27 mouse cellular contexts compared by ENCODE assay signal in the genomic region with DNA sequence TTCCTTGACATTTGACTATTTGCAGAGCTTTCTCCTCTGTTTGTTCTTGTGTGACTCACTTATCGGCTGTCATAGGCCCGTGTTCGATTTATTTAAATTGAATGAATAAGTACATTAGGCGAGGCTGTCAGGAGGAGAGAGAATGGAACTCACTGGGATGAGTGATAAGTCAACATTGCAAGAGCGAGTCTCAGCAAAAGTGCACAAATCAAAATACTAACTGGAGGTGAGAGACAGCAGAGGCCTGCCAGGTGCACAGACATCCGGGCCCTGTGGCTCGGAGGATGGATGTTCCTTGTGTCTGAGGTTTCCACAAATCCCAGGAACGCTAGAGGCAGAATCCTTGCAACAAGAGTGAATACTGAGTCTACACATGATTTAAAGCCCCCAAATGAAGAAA.
"Had no signal": no experiment of that assay in that cellular context is flagged by ENCODE, and none has a peak within 500 bp of the region (broad histone marks: within the 10 kb centered on the region; RNA-seq: fewer than 3 reads in every experiment).

No protein-coding gene starts in this region.

- H3K9ac ChIP-seq: heart, embryonic 13.5 days; heart, embryonic 15.5 days; hindbrain, embryonic 12.5 days; hindbrain, embryonic 14.5 days; intestine, embryonic 15.5 days; limb, embryonic 12.5 days; liver, embryonic 13.5 days; liver, embryonic 15.5 days had no signal

- DNase-seq: gastrocnemius, adult 2 months; gastrocnemius, postnatal 10 days; gastrocnemius, postnatal 25 days; heart, adult 2 months; heart, postnatal 4 days; kidney, adult 18-20 months; kidney, adult 8-10 months; kidney, postnatal 10 days; kidney, postnatal 25 days; kidney, postnatal 4 days; liver; liver, embryonic 13.5 days had no signal

- H3K4me3 ChIP-seq: gastrocnemius, adult 2 months; heart, adult 2 months; heart, embryonic 13.5 days; heart, embryonic 15.5 days; hindbrain, embryonic 10.5 days; hindbrain, embryonic 12.5 days; intestine, embryonic 15.5 days; layer of hippocampus, adult 2 months; left cerebral cortex, adult 2 months; limb, embryonic 12.5 days; liver, embryonic 13.5 days; liver, embryonic 15.5 days had no signal

- H3K9me3 ChIP-seq: heart, embryonic 13.5 days; heart, embryonic 15.5 days; hindbrain, embryonic 10.5 days; hindbrain, embryonic 12.5 days; intestine, embryonic 15.5 days; limb, embryonic 12.5 days; liver, embryonic 13.5 days; liver, embryonic 15.5 days had no signal

- H3K4me1 ChIP-seq: intestine, embryonic 15.5 days; liver, embryonic 13.5 days; liver, embryonic 15.5 days had no signal

- H3K27me3 ChIP-seq: heart, embryonic 13.5 days; heart, embryonic 15.5 days; hindbrain, embryonic 12.5 days; intestine, embryonic 15.5 days; liver, embryonic 13.5 days; liver, embryonic 15.5 days had no signal

- H3K4me2 ChIP-seq: heart, embryonic 11.5 days; heart, embryonic 13.5 days; heart, embryonic 15.5 days; hindbrain, embryonic 12.5 days; hindbrain, embryonic 14.5 days; intestine, embryonic 15.5 days; limb, embryonic 12.5 days; liver, embryonic 11.5 days; liver, embryonic 13.5 days; liver, embryonic 15.5 days had no signal

- H3K27ac ChIP-seq: gastrocnemius, adult 2 months; heart, adult 2 months; heart, embryonic 13.5 days; heart, embryonic 15.5 days; hindbrain, embryonic 10.5 days; hindbrain, embryonic 12.5 days; hindbrain, embryonic 14.5 days; intestine, embryonic 15.5 days; layer of hippocampus, adult 2 months; left cerebral cortex, adult 2 months; limb, embryonic 12.5 days; liver, embryonic 13.5 days; liver, embryonic 15.5 days had no signal

- ATAC-seq: hindbrain, embryonic 16.5 days; inflammation-experienced regulatory T-cells, adult 6 months; intestine, embryonic 15.5 days; intestine, postnatal 0 days had no signal

- H3K36me3 ChIP-seq: heart, embryonic 13.5 days; heart, embryonic 15.5 days; hindbrain, embryonic 10.5 days; hindbrain, embryonic 12.5 days; intestine, embryonic 15.5 days; limb, embryonic 12.5 days; liver, embryonic 13.5 days; liver, embryonic 15.5 days had no signal
